Mouse (Mus musculus): ENCODE data around the gene Cnpy3. TPM values are rescaled to one million over a fixed set of nuclear protein-coding genes. Genes with fewer than 3 reads are reported as not detected.

Cnpy3 gene
- polyA plus RNA-seq, 1 experiment from 2014 or later, result 69.1 TPM

DNA sequence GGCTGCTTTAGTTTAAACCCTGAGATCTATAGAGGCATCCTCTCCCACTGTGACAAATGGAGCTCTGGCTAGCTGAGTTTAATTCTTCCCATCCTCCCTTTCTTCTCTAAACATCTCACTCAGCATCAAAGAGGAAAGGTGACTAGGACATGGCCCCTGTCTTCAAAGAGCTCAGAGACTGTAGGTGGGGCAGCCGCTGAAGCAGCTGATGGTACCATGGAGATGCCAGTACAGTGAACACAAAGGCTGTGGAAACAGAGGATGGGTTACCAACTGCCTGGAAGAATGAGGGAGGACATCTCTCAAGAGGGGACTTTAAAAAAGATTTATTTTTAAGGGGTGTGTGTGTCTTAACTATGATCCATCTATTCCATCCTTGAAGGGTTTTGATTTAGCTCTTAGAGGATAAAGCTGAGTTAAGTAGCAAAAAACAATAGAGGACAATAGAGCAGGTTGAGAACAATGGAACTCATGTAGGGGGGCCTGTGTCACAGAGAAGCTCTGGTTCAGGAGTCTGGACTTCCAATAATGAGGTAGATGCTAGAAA is 57.4 kb downstream of the Cnpy3 start:
- 78% methylated on average over 1 of the region's 1 CpGs for WGBS
- Histone ChIP-seq H3K36me3 (peaks cover 8% of the 10 kb centered on the region; the same call in 1 of the 2 replicates), H3K4me3 (no peak overlapping the region), H3K4me1 (no peaks in the 10 kb centered on the region), H3K27me3 (no peaks in the 10 kb centered on the region), H3K27ac (replicated peaks) (no peak overlapping the region), H3K4me2 (replicated peaks) (no peak overlapping the region), H3K9me3 (no peaks in the 10 kb centered on the region), H3K9ac (replicated peaks) (no peak overlapping the region)
- ATAC-seq (replicated peaks), result no peak

DNA sequence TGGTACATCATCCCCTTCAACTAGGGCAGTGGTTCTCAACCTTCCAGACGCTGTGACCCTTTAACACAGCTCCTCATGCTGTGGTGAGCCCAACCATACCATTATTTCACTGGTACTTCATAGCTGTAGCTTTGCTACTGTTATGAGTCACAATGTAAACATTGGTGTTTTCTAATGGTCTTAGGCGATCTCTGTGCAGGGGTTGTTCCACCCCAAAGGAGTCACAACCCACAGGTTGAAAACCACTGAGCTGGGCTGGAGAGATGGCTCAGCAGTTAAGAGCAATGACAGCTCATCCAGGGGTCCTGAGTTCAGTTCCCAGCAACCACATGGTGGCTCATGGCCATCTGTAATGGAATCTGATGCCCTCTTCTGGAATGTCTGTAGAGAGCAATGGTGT is 60.6 kb downstream of the Cnpy3 start:
- Histone ChIP-seq H3K9ac (replicated peaks) (no peak overlapping the region), H3K9me3 (no peaks in the 10 kb centered on the region), H3K27ac (replicated peaks) (no peak overlapping the region), H3K4me1 (no peaks in the 10 kb centered on the region), H3K4me2 (replicated peaks) (no peak overlapping the region), H3K36me3 (peaks cover 11% of the 10 kb centered on the region; the same call in 1 of the 2 replicates), H3K27me3 (no peaks in the 10 kb centered on the region), H3K4me3 (no peak overlapping the region)
- no peak for ATAC-seq (replicated peaks)
- WGBS, result 97% methylated on average over 2 of the region's 2 CpGs

DNA sequence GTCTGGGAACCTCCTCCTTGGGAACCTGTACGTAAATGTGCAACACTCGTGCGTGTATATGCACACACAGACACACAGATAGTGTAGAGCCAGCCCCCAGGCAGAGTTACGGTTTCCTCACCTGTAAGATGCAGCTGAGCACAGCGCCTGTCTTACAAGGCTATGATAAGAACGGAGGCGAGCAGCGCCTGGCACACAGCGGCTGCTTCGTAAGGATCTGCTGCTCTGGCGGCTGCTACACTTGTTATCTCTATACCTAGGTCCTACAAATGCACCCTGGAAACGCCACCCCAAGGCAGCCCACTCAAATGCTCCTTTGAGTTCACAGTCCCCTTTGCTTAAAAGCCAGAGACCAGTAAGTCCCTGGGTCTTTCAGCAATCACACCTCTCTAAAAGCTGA is 61.3 kb downstream of the Cnpy3 start:
- Histone ChIP-seq H3K4me3 (no peak overlapping the region), H3K4me1 (no peaks in the 10 kb centered on the region), H3K27me3 (no peaks in the 10 kb centered on the region), H3K27ac (replicated peaks) (no peak overlapping the region), H3K9me3 (no peaks in the 10 kb centered on the region), H3K36me3 (peaks cover 18% of the 10 kb centered on the region), H3K4me2 (replicated peaks) (no peak overlapping the region), H3K9ac (replicated peaks) (no peak overlapping the region)
- 96% methylated on average over 12 of the region's 12 CpGs for WGBS
- no peak for ATAC-seq (replicated peaks)

DNA sequence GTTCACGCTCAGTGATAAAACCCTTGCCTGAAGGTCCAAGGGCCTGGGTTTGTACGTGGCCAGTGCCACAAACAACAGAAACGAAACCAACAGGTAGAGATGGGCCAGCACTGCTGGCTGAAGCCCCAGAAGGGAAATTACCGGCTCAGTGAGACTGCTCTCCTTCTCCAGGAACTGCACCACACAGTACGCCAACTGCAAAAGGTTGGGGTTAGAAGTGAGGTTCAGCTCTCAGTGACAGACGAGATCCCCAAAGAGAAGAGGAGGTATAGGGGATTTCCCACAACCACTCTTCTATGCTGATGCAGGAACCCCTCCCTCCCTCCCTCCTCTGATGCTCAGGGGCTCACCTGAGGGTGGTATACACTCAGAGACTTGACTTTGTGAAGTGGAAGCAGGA is 66.1 kb downstream of the Cnpy3 start:
- Histone ChIP-seq H3K36me3 (peaks cover 49% of the 10 kb centered on the region), H3K4me1 (peaks cover 8% of the 10 kb centered on the region), H3K27ac (replicated peaks) (no peak overlapping the region), H3K4me2 (replicated peaks) (no peak overlapping the region), H3K4me3 (no peak overlapping the region), H3K27me3 (no peaks in the 10 kb centered on the region), H3K9ac (replicated peaks) (no peak overlapping the region), H3K9me3 (no peaks in the 10 kb centered on the region)
- WGBS, result 93% methylated on average over 6 of the region's 6 CpGs
- ATAC-seq (replicated peaks), result no peak

Other genes with a start within 250 kb of the Cnpy3 start
- 16.8 and 17.4 TPM in 2 replicates for gene Cul9, start 205.8 kb downstream of the Cnpy3 start, polyA plus RNA-seq (2015; fragmentation: Nextera tagmentation; extraction: Ambion mirVana)
- 3.3 and 5.4 TPM in 2 replicates for gene Srf, start 196.0 kb downstream of the Cnpy3 start, polyA plus RNA-seq (2015; fragmentation: Nextera tagmentation; extraction: Ambion mirVana)
- gene Ptk7, start 122.7 kb downstream of the Cnpy3 start, polyA plus RNA-seq (2015; fragmentation: Nextera tagmentation; extraction: Ambion mirVana), result 32.1 and 33.0 TPM in 2 replicates
- 41.4 and 45.1 TPM in 2 replicates for gene Klc4, start 106.2 kb downstream of the Cnpy3 start, polyA plus RNA-seq (2015; fragmentation: Nextera tagmentation; extraction: Ambion mirVana)
- gene Mrpl2, start 106.0 kb downstream of the Cnpy3 start, polyA plus RNA-seq (2015; fragmentation: Nextera tagmentation; extraction: Ambion mirVana), result 73.7 and 81.9 TPM in 2 replicates
- gene Cul7, start 101.9 kb downstream of the Cnpy3 start, polyA plus RNA-seq (2015; fragmentation: Nextera tagmentation; extraction: Ambion mirVana), result 35.9 and 36.5 TPM in 2 replicates
- 49.5 and 49.9 TPM in 2 replicates for gene Rrp36, start 77.9 kb downstream of the Cnpy3 start, polyA plus RNA-seq (2015; fragmentation: Nextera tagmentation; extraction: Ambion mirVana)
- 214 and 222 TPM in 2 replicates for gene Mea1, start 73.4 kb downstream of the Cnpy3 start, polyA plus RNA-seq (2015; fragmentation: Nextera tagmentation; extraction: Ambion mirVana)
- gene Klhdc3, start 71.3 kb downstream of the Cnpy3 start, polyA plus RNA-seq (2015; fragmentation: Nextera tagmentation; extraction: Ambion mirVana), result 181 and 187 TPM in 2 replicates
- 88.0 and 93.4 TPM in 2 replicates for gene Ppp2r5d, start 47.1 kb downstream of the Cnpy3 start, polyA plus RNA-seq (2015; fragmentation: Nextera tagmentation; extraction: Ambion mirVana)
- 25.2 and 27.9 TPM in 2 replicates for gene Pex6, start 40.8 kb downstream of the Cnpy3 start, polyA plus RNA-seq (2015; fragmentation: Nextera tagmentation; extraction: Ambion mirVana)
- gene Gnmt, start 23.0 kb downstream of the Cnpy3 start, polyA plus RNA-seq (2015; fragmentation: Nextera tagmentation; extraction: Ambion mirVana), result 0.89 and 0.95 TPM in 2 replicates
- 0.19 and 0.27 TPM in 2 replicates for gene Ptcra, start 11.5 kb upstream of the Cnpy3 start, polyA plus RNA-seq (2015; fragmentation: Nextera tagmentation; extraction: Ambion mirVana)
- 56.0 and 63.6 TPM in 2 replicates for gene 2310039H08Rik, start 20.4 kb upstream of the Cnpy3 start, polyA plus RNA-seq (2015; fragmentation: Nextera tagmentation; extraction: Ambion mirVana)
- 114 and 122 TPM in 2 replicates for gene Rpl7l1, start 30.5 kb upstream of the Cnpy3 start, polyA plus RNA-seq (2015; fragmentation: Nextera tagmentation; extraction: Ambion mirVana)
- gene Bicral, start 106.3 kb upstream of the Cnpy3 start, polyA plus RNA-seq (2015; fragmentation: Nextera tagmentation; extraction: Ambion mirVana), result 8.9 and 9.2 TPM in 2 replicates
- 65.9 and 68.6 TPM in 2 replicates for gene Tbcc, start 138.5 kb upstream of the Cnpy3 start, polyA plus RNA-seq (2015; fragmentation: Nextera tagmentation; extraction: Ambion mirVana)
- not detected in 2 replicates for gene Prph2, start 158.2 kb upstream of the Cnpy3 start, polyA plus RNA-seq (2015; fragmentation: Nextera tagmentation; extraction: Ambion mirVana)

Data from forebrain, embryonic 15.5 days (tissue).